Mouse (Mus musculus): ENCODE results near the gene Cyp2t4.

Cyp2t4 gene

GRCm38 (mm10) chr7:27153205-27153764, at the start of gene Cyp2t4:
TSS of gene Cyp2t4 (plus strand) at chr7:27153714.
- DNase-seq (ENCODE audit: low read depth): no peak

- DNase-seq (ENCODE audit: low read depth): no peak
These were observed 48.6 kb upstream of the Cyp2t4 start for GRCm38 (mm10) chr7:27104882-27105281.

- DNase-seq (ENCODE audit: low read depth): no peak
These were observed 43.2 kb upstream of the Cyp2t4 start for GRCm38 (mm10) chr7:27110327-27110726.

- DNase-seq (ENCODE audit: low read depth): no peak
These were observed 42.5 kb upstream of the Cyp2t4 start for GRCm38 (mm10) chr7:27111038-27111437.

GRCm38 (mm10) chr7:27111987-27112386, 41.5 kb upstream of the Cyp2t4 start:
- no peak for DNase-seq (ENCODE audit: low read depth)

GRCm38 (mm10) chr7:27118033-27118511, 35.4 kb upstream of the Cyp2t4 start:
- DNase-seq (ENCODE audit: low read depth): no peak

- DNase-seq (ENCODE audit: low read depth): no peak
These were observed 33.8 kb upstream of the Cyp2t4 start, which contains the start of gene Cyp2f2 for GRCm38 (mm10) chr7:27119676-27120075. TSS of gene Cyp2f2 (plus strand) at chr7:27119909.

- no peak for DNase-seq (ENCODE audit: low read depth)
These were observed 29.1 kb upstream of the Cyp2t4 start for GRCm38 (mm10) chr7:27124305-27124832.

- no peak for DNase-seq (ENCODE audit: low read depth)
These were observed 28.5 kb upstream of the Cyp2t4 start for GRCm38 (mm10) chr7:27124969-27125368.

- peak; percentile 17 for DNase-seq (ENCODE audit: low read depth)
These were observed 25.4 kb upstream of the Cyp2t4 start for GRCm38 (mm10) chr7:27128162-27128561.

- DNase-seq (ENCODE audit: low read depth): no peak
These were observed 24.6 kb upstream of the Cyp2t4 start for GRCm38 (mm10) chr7:27128946-27129345.

GRCm38 (mm10) chr7:27129811-27130210, 23.7 kb upstream of the Cyp2t4 start:
- no peak for DNase-seq (ENCODE audit: low read depth)

- no peak for DNase-seq (ENCODE audit: low read depth)
These were observed 22.8 kb upstream of the Cyp2t4 start for GRCm38 (mm10) chr7:27130521-27131370.

- DNase-seq (ENCODE audit: low read depth): peak; percentile 14
These were observed 22.1 kb upstream of the Cyp2t4 start for GRCm38 (mm10) chr7:27131387-27131786.

- peak; percentile 68 for DNase-seq (ENCODE audit: low read depth)
These were observed 20.9 kb upstream of the Cyp2t4 start for GRCm38 (mm10) chr7:27132588-27132987.

GRCm38 (mm10) chr7:27133156-27133555, 20.4 kb upstream of the Cyp2t4 start:
- no peak for DNase-seq (ENCODE audit: low read depth)

- no peak for DNase-seq (ENCODE audit: low read depth)
These were observed 19.8 kb upstream of the Cyp2t4 start for GRCm38 (mm10) chr7:27133757-27134156.

- no peak for DNase-seq (ENCODE audit: low read depth)
These were observed 17.0 kb upstream of the Cyp2t4 start for GRCm38 (mm10) chr7:27136410-27136996.

GRCm38 (mm10) chr7:27156005-27156404, 2.5 kb downstream of the Cyp2t4 start:
- no peak for DNase-seq (ENCODE audit: low read depth)

GRCm38 (mm10) chr7:27158171-27158570, 4.7 kb downstream of the Cyp2t4 start:
- no peak for DNase-seq (ENCODE audit: low read depth)

- no peak for DNase-seq (ENCODE audit: low read depth)
These were observed 5.7 kb downstream of the Cyp2t4 start for GRCm38 (mm10) chr7:27159256-27159655.

GRCm38 (mm10) chr7:27159882-27160281, 6.4 kb downstream of the Cyp2t4 start:
- DNase-seq (ENCODE audit: low read depth): peak; percentile 92

GRCm38 (mm10) chr7:27160921-27161320, 7.4 kb downstream of the Cyp2t4 start:
- no peak for DNase-seq (ENCODE audit: low read depth)

All from naive thymus-derived CD4-positive, alpha-beta T cell, adult 2 months (primary cell).